Mouse (Mus musculus) thymus, adult 2 months (tissue): Measurements from ENCODE around the gene Afap1. TPM values are rescaled to one million over a fixed set of nuclear protein-coding genes. Genes with fewer than 3 reads are reported as not detected.
A peak's percentile ranks its signal among the peaks of the same experiment; 100 is the strongest.

Experiments used
- DNase-seq: peaks from one replicate; pipeline ENCODE4 v3.0.0; 2021
- H3K27ac ChIP-seq: fragments of 200-500 bp; 2 replicates; pipeline ENCODE4 v1.5.1; 2012; ENCODE audit warnings: low read length, control low read depth; ENCODE audit not compliant: control insufficient read depth, insufficient read depth
- H3K27me3 ChIP-seq: fragments of 200-500 bp; 2 replicates; pipeline ENCODE4 v1.6.1; 2012; ENCODE audit warnings: mild to moderate bottlenecking, low read length, moderate library complexity, mixed read lengths; ENCODE audit not compliant: control insufficient read depth, insufficient read depth
- H3K36me3 ChIP-seq: fragments of 200-500 bp; 2 replicates; pipeline ENCODE4 v1.6.1; 2012; ENCODE audit warnings: mild to moderate bottlenecking, low read length, moderate library complexity; ENCODE audit not compliant: control insufficient read depth, insufficient read depth
- H3K4me1 ChIP-seq: fragments of 200-500 bp; replicated peaks from 2 replicates; pipeline ENCODE4 v1.6.1; 2012; ENCODE audit warnings: low read length; ENCODE audit not compliant: control insufficient read depth, insufficient read depth
- H3K4me3 ChIP-seq: fragments of 200-500 bp; 2 replicates; pipeline ENCODE4 v1.5.1; 2012; ENCODE audit warnings: mild to moderate bottlenecking, low read length, control low read depth, moderate library complexity; ENCODE audit not compliant: control insufficient read depth, insufficient read depth
- CTCF ChIP-seq: fragments of 200-500 bp; IDR thresholded peaks from 2 replicates; pipeline ENCODE4 v1.5.1; 2012; ENCODE audit warnings: mild to moderate bottlenecking, control low read depth, low read length, moderate library complexity, borderline replicate concordance; ENCODE audit not compliant: control insufficient read depth, poor library complexity, insufficient read depth; ENCODE audit errors: extremely low read depth
- POLR2A ChIP-seq: fragments of 200-500 bp; IDR thresholded peaks from 2 replicates; pipeline ENCODE4 v1.6.1; 2012; ENCODE audit warnings: mild to moderate bottlenecking, low read length, control low read depth, moderate library complexity; ENCODE audit not compliant: control insufficient read depth, poor library complexity, insufficient read depth; ENCODE audit errors: extremely low read depth
- WGBS: fragments of 180-500 bp; shearing (Covaris S2); methylation state at CpG from one replicate; pipeline ENCODE4 v1.1.7; 2018; 5-methylcytosine and 5-hydroxymethylcytosine counted together
- polyA plus RNA-seq: library from polyadenylated mRNA; depleted of rRNA; stranded (reverse); fragments of >200 nt; gene quantifications from 2 replicates; pipeline ENCODE4 v1.2.3, GENCODE M21; 2012

The Afap1 gene
- polyA plus RNA-seq, 1 experiment = 17.2 TPM

DNA sequence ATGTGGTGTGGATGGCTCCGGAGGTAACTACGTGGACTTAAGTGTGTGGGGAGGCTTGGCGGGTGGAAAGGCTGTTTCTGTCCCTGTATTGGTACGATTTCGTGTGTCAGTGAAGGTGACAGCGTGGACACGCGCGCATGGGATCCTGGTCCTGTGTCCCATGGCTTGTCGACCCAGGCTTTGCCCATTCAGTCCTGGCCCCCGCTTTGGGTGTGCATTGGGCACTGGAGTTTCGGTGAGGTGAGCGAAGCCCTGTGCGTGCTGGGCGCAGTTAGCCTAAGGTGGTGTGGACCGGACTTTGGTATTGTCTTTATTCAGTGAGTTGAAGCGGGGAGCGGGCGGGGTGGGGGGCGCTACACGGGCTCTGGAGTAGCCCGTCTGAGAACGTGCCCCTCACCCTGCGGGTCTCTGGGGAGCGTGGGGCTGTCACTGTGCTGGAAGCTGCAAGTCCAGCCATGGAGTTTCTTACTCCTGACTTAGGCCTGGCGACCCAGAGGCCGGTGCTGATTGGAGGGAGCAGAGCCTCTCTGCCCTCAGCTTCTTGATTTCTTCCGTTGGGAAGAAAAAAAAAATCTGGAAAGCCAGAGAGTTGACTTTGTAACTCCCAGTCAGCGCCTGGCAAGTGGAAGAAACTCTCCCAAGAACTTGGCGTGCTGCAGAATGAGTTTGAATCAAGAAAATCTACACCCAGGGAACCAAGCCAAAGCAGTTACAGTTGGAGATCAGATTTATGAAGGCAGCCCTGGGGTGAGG is 1.4 kb downstream of the Afap1 start:
- 72% methylated on average over 30 of the region's 30 CpGs for WGBS
- no peak overlapping the region for H3K27ac ChIP-seq
- DNase-seq = no peak
- H3K4me1 ChIP-seq = peaks cover 11% of the 10 kb centered on the region
- no peaks in the 10 kb centered on the region for H3K36me3 ChIP-seq
- no peaks in the 10 kb centered on the region for H3K27me3 ChIP-seq
- H3K4me3 ChIP-seq = peak overlapping the region; percentile 68
- no peak for TF ChIP-seq CTCF
- TF ChIP-seq POLR2A = no peak

DNA sequence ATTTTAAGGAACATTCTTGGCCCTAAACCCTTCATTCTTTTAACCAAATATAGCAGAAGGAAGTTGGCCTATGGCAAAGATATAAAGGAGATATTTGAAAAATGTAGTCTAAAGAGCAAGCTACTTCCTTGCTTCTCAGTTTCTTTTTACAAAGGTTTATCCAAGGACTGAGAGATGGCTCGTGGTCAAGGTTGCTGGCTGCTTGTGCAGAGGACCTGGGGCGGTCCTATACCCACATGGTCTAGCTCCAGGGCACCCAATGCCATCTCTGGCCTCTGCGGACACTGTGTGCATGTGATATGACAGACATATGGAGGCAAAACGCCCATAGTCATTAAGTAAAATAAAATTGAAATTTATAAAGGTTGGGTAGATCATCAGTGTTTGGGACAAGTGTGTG is 2.8 kb downstream of the Afap1 start:
- TF ChIP-seq CTCF = no peak
- no peak for TF ChIP-seq POLR2A
- 83% methylated on average over 4 of the region's 4 CpGs for WGBS
- DNase-seq = no peak

DNA sequence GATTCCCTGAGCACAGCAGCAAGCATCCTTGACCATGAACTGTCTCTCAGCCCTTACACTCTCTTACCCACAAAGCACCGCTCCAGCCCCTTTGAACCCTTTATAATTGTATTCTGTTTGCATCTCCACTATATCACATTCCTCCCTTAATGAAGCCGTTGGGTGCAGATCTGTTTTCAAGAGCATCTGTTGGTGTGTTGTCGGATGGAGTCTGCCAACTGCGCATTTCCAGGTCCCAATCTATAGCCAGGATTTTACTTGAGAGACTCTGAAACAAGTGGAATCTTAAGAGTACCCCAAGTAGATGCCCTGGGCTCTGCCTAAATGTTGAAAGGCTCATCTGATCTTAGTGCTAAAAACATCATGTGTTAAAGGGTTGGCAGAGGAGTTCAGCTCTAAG is 3.4 kb downstream of the Afap1 start:
- 97% methylated on average over 4 of the region's 4 CpGs for WGBS
- H3K4me1 ChIP-seq = peaks cover 26% of the 10 kb centered on the region
- H3K27ac ChIP-seq = no peak overlapping the region
- TF ChIP-seq POLR2A = no peak
- no peak for TF ChIP-seq CTCF
- no peak overlapping the region for H3K4me3 ChIP-seq
- no peaks in the 10 kb centered on the region for H3K36me3 ChIP-seq
- no peak for DNase-seq
- H3K27me3 ChIP-seq = no peaks in the 10 kb centered on the region

More for the DNA sequence above, 2.8 kb downstream of the Afap1 start:
- Histone ChIP-seq H3K4me1 (peaks cover 20% of the 10 kb centered on the region), H3K36me3 (no peaks in the 10 kb centered on the region), H3K27ac (no peak overlapping the region), H3K27me3 (no peaks in the 10 kb centered on the region), H3K4me3 (no peak overlapping the region)

DNA sequence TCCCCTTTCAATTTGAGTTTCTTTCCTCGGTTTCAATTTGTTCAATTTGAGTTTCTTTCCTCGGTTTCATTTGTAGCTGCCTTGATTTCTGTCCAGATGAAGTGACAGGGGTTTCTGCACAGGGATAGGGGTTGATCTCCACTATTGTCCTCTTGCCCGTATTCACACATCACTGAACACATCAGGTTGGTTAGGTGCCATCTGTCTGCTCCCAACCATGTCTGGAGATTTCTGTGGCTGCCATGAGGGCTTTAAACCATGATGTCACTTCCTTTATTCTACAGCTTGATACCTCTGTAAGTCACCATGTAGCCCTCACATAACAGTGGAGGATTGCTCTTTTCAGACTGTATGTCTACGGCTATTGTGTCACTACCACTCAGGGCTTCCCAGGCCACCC is 4.0 kb downstream of the Afap1 start:
- H3K4me3 ChIP-seq = no peak overlapping the region
- WGBS = 87% methylated on average over 4 of the region's 4 CpGs
- H3K36me3 ChIP-seq = no peaks in the 10 kb centered on the region
- peaks cover 26% of the 10 kb centered on the region for H3K4me1 ChIP-seq
- no peaks in the 10 kb centered on the region for H3K27me3 ChIP-seq
- no peak for TF ChIP-seq CTCF
- TF ChIP-seq POLR2A = no peak
- DNase-seq = no peak
- H3K27ac ChIP-seq = no peak overlapping the region

DNA sequence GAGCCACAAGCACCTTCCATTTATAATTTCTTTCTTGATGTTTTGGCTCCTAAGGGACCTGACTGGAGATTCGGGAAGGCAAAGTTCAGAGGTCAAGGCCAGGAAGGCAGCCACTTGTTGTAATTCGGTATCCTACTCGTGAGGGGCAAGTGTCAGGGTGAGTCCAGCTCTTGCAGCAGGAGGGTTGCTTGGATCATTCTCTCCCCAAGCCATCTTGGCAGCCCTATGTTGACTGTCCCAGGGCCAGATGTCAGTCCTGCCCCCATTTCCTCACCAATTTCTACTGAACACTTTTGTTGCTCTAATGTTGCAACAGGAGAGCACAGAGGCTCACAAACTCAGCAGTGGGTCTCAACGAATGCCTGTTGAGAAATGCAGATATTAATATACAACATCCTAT is 5.0 kb downstream of the Afap1 start:
- Histone ChIP-seq H3K4me3 (no peak overlapping the region), H3K27ac (no peak overlapping the region), H3K4me1 (peaks cover 26% of the 10 kb centered on the region), H3K27me3 (no peaks in the 10 kb centered on the region), H3K36me3 (no peaks in the 10 kb centered on the region)
- no peak for DNase-seq
- 90% methylated on average over 4 of the region's 4 CpGs for WGBS
- TF ChIP-seq CTCF = no peak
- TF ChIP-seq POLR2A = no peak

DNA sequence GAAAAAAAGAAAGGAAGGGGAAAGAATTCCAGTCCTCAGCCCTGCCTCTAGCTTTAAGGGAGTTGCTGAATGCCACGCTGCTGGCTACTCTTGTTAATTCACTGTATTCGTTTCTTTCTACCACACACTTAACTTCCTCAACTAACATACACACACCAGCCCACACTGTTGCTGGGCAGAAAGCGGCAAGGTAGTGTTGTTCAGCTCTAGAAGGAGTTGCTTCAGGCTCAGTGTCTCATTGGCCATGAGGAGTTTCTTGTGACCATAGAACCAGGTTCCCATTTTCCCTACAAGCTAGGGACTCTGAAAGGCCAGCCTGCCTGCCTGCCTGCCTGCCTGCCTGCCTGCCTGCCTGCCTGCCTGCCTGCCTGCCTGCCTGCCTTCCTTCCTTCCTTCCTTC is 5.9 kb downstream of the Afap1 start:
- H3K36me3 ChIP-seq = no peaks in the 10 kb centered on the region
- TF ChIP-seq CTCF = no peak
- no peak for TF ChIP-seq POLR2A
- 74% methylated on average over 3 of the region's 3 CpGs for WGBS
- H3K27ac ChIP-seq = no peak overlapping the region
- H3K4me3 ChIP-seq = no peak overlapping the region
- no peak for DNase-seq
- H3K27me3 ChIP-seq = no peaks in the 10 kb centered on the region
- H3K4me1 ChIP-seq = peaks cover 22% of the 10 kb centered on the region

DNA sequence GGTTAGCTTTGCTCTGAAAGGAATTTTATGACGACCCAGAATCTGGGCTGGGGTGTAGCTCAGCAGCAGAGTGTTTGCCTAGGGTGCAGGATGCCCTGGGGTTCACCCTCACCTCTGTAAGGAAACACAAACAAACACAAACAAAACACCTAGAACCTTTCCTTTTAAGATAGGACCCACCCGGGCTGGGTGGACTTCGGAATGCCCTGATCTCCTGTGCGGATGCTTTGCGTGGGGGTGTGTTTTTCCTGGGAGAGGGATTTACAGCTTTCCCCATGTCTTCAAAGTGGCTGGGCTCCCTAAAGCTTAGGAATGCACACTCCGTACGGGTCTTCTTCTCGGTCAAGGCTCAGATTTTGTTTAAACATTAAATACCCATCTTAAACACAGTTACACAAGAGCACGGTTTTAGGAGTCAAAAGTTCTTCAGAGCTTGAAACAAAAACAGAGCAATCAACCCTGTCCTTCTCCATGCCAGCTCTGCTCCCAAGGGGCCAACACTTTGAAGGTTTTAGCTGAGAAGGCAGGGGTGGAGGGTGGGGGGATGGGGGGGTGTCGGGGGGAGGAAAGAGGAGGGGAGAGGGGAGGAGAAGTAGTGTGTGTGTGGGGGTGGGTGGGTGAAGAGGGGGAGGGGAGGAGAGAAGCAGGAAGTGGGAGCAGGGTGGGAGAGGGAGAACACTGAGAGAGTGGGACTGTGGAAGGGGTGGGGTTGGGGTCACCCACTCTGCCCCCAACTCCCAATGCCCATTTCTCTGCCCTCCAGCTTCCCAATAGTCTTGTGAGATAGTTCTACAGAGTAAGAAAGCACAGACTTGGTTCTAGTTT is 7.5 kb downstream of the Afap1 start:
- Histone ChIP-seq H3K4me1 (peaks cover 15% of the 10 kb centered on the region), H3K36me3 (no peaks in the 10 kb centered on the region), H3K27me3 (no peaks in the 10 kb centered on the region), H3K27ac (no peak overlapping the region), H3K4me3 (no peak overlapping the region)
- no peak for DNase-seq
- TF ChIP-seq POLR2A = no peak
- TF ChIP-seq CTCF = no peak
- 83% methylated on average over 10 of the region's 10 CpGs for WGBS
